Mouse (Mus musculus): ENCODE data around the gene Ankar. TPM values are rescaled to one million over a fixed set of nuclear protein-coding genes. Genes with fewer than 3 reads are reported as not detected.

Ankar gene
- polyA plus RNA-seq, 1 experiment from 2014 or later = not detected

- TF ChIP-seq CTCF (IDR thresholded peaks at IDR 0.05; ENCODE audit: low read depth) = peak; percentile 57
- H3K9me3 ChIP-seq (ENCODE audit: control insufficient read depth) = no peaks in the 10 kb centered on the region
- ATAC-seq = no peak
Measured at GRCm38 (mm10) chr1:72609887-72610877, 90.2 kb downstream of the Ankar start.

GRCm38 (mm10) chr1:72609129-72609528 lies 91.2 kb downstream of the Ankar start:
- Histone ChIP-seq H3K27ac (ENCODE audit: low read depth, low read length) (no peak overlapping the region), H3K9ac (ENCODE audit: low read depth, low read length) (no peak overlapping the region), H3K4me1 (replicated peaks; ENCODE audit: control insufficient read depth, insufficient read depth, low read length) (no peaks in the 10 kb centered on the region), H3K9me3 (ENCODE audit: control insufficient read depth) (no peaks in the 10 kb centered on the region), H3K4me2 (replicated peaks; ENCODE audit: low read depth) (no peak overlapping the region), H3K4me3 (ENCODE audit: low read depth, low read length) (no peak overlapping the region), H3K27me3 (replicated peaks; ENCODE audit: control insufficient read depth, insufficient read depth, low read length) (no peaks in the 10 kb centered on the region), H3K36me3 (ENCODE audit: control insufficient read depth, insufficient read depth) (peaks cover 46% of the 10 kb centered on the region)
- no peak for TF ChIP-seq CTCF (IDR thresholded peaks at IDR 0.05; ENCODE audit: low read depth)
- no peak for ATAC-seq
- 87% methylated on average over 10 of the region's 10 CpGs for WGBS

More at GRCm38 (mm10) chr1:72609887-72610877, 90.2 kb downstream of the Ankar start:
- Histone ChIP-seq H3K4me2 (replicated peaks; ENCODE audit: low read depth) (no peak overlapping the region), H3K9ac (ENCODE audit: low read depth, low read length) (no peak overlapping the region), H3K4me1 (replicated peaks; ENCODE audit: control insufficient read depth, insufficient read depth, low read length) (no peaks in the 10 kb centered on the region), H3K27ac (ENCODE audit: low read depth, low read length) (no peak overlapping the region), H3K27me3 (replicated peaks; ENCODE audit: control insufficient read depth, insufficient read depth, low read length) (no peaks in the 10 kb centered on the region), H3K4me3 (ENCODE audit: low read depth, low read length) (no peak overlapping the region), H3K36me3 (ENCODE audit: control insufficient read depth, insufficient read depth) (peaks cover 50% of the 10 kb centered on the region)
- WGBS = 85% methylated on average over 23 of the region's 23 CpGs

GRCm38 (mm10) chr1:72606186-72606673 lies 94.1 kb downstream of the Ankar start:
- Histone ChIP-seq H3K9ac (ENCODE audit: low read depth, low read length) (no peak overlapping the region), H3K9me3 (ENCODE audit: control insufficient read depth) (no peaks in the 10 kb centered on the region), H3K4me3 (ENCODE audit: low read depth, low read length) (no peak overlapping the region), H3K4me2 (replicated peaks; ENCODE audit: low read depth) (no peak overlapping the region), H3K4me1 (replicated peaks; ENCODE audit: control insufficient read depth, insufficient read depth, low read length) (no peaks in the 10 kb centered on the region), H3K36me3 (ENCODE audit: control insufficient read depth, insufficient read depth) (peaks cover 40% of the 10 kb centered on the region), H3K27me3 (replicated peaks; ENCODE audit: control insufficient read depth, insufficient read depth, low read length) (no peaks in the 10 kb centered on the region), H3K27ac (ENCODE audit: low read depth, low read length) (no peak overlapping the region)
- no peak for TF ChIP-seq CTCF (IDR thresholded peaks at IDR 0.05; ENCODE audit: low read depth)
- no peak for ATAC-seq
- WGBS = 81% methylated on average over 12 of the region's 12 CpGs

GRCm38 (mm10) chr1:72602803-72603202 lies 97.6 kb downstream of the Ankar start:
- Histone ChIP-seq H3K36me3 (ENCODE audit: control insufficient read depth, insufficient read depth) (peaks cover 45% of the 10 kb centered on the region), H3K27ac (ENCODE audit: low read depth, low read length) (no peak overlapping the region), H3K4me1 (replicated peaks; ENCODE audit: control insufficient read depth, insufficient read depth, low read length) (no peaks in the 10 kb centered on the region), H3K27me3 (replicated peaks; ENCODE audit: control insufficient read depth, insufficient read depth, low read length) (no peaks in the 10 kb centered on the region), H3K4me2 (replicated peaks; ENCODE audit: low read depth) (no peak overlapping the region), H3K9ac (ENCODE audit: low read depth, low read length) (no peak overlapping the region), H3K4me3 (ENCODE audit: low read depth, low read length) (no peak overlapping the region), H3K9me3 (ENCODE audit: control insufficient read depth) (no peaks in the 10 kb centered on the region)
- WGBS = 92% methylated on average over 5 of the region's 5 CpGs
- ATAC-seq = no peak
- no peak for TF ChIP-seq CTCF (IDR thresholded peaks at IDR 0.05; ENCODE audit: low read depth)

GRCm38 (mm10) chr1:72602186-72602585 lies 98.2 kb downstream of the Ankar start:
- no peak for TF ChIP-seq CTCF (IDR thresholded peaks at IDR 0.05; ENCODE audit: low read depth)
- Histone ChIP-seq H3K4me3 (ENCODE audit: low read depth, low read length) (no peak overlapping the region), H3K36me3 (ENCODE audit: control insufficient read depth, insufficient read depth) (peaks cover 50% of the 10 kb centered on the region), H3K4me2 (replicated peaks; ENCODE audit: low read depth) (no peak overlapping the region), H3K27ac (ENCODE audit: low read depth, low read length) (no peak overlapping the region), H3K27me3 (replicated peaks; ENCODE audit: control insufficient read depth, insufficient read depth, low read length) (no peaks in the 10 kb centered on the region), H3K9me3 (ENCODE audit: control insufficient read depth) (no peaks in the 10 kb centered on the region), H3K9ac (ENCODE audit: low read depth, low read length) (no peak overlapping the region), H3K4me1 (replicated peaks; ENCODE audit: control insufficient read depth, insufficient read depth, low read length) (no peaks in the 10 kb centered on the region)
- WGBS = 71% methylated on average over 5 of the region's 5 CpGs
- no peak for ATAC-seq

GRCm38 (mm10) chr1:72601233-72601632 lies 99.1 kb downstream of the Ankar start:
- no peak overlapping the region for H3K4me2 ChIP-seq (replicated peaks; ENCODE audit: low read depth)
- H3K9me3 ChIP-seq (ENCODE audit: control insufficient read depth) = no peaks in the 10 kb centered on the region
- no peak overlapping the region for H3K9ac ChIP-seq (ENCODE audit: low read depth, low read length)
- TF ChIP-seq CTCF (IDR thresholded peaks at IDR 0.05; ENCODE audit: low read depth) = no peak
- no peak for ATAC-seq
- H3K27ac ChIP-seq (ENCODE audit: low read depth, low read length) = no peak overlapping the region
- H3K4me1 ChIP-seq (replicated peaks; ENCODE audit: control insufficient read depth, insufficient read depth, low read length) = no peaks in the 10 kb centered on the region
- WGBS = 93% methylated on average over 7 of the region's 7 CpGs
- peaks cover 59% of the 10 kb centered on the region for H3K36me3 ChIP-seq (ENCODE audit: control insufficient read depth, insufficient read depth)
- H3K27me3 ChIP-seq (replicated peaks; ENCODE audit: control insufficient read depth, insufficient read depth, low read length) = no peaks in the 10 kb centered on the region
- no peak overlapping the region for H3K4me3 ChIP-seq (ENCODE audit: low read depth, low read length)
